Mouse (Mus musculus) T-helper 2 cell (primary cell): ENCODE measurements around the gene Adgrg5.

Experiments used
- in situ Hi-C: fragments of 300-600 bp; cut with MboI, MseI; formaldehyde crosslinking; loops from one replicate; pipeline ENCODE4 v1.15.1; 2025; ENCODE audit warnings: high pct_unique_total_duplicates

Gene Adgrg5

DNA sequence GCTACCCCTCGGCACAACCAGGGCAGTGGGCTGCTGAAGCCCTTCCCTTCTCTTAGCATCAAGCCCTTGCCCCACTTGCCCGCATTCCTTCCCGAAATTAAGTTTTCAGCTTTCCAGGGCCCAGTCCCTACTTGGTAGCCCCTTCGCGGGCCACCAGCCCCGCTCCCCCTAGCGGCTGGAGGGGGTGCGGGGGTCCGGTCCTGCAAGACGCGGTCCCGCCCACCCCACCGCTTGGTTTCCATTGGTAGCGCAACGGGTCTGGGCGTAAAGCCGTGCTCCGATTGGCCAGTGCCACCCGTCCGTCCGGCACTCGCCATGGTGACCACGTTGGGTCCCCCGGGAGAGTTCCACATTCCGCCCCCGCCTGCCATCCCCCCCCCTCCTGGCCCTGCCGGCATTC lies 6.1 kb upstream of the Adgrg5 start:
- in situ Hi-C loops: no loop called here

DNA sequence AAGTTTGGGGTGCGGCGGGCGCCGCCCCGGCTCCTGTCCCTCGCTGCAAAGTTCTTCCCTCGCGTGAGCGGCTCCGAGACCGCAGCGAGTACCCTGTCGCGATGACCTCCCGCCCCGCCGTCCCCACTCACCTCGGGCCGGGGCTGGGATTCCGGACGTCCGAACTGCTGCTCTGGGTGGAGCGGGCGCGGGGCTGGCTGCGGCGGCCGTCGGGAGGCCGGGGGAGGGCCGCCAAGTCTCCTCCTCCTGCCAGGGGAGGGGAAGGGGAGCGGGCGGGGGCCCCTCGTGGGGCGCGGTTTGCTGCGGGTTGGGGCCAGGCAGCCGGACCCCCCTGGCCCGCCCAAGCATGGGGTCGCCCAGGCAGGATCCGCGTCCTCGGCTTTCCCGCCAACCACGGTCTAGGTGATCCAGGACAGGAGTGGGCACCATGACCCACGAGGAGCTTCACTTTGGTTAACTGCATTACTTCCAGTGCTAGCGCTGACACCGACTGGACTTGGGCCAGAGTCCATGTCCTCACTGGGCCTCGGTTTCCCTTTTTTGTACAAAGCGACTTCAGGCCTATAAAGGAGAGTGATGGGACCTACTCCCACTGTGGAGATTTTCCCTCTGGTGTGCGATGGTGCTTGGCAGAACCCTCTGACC lies 5.5 kb upstream of the Adgrg5 start, which contains the start of gene Ccdc102a:
Ccdc102a (minus strand) TSS at position 248 of the 645 bp plus-strand sequence.
- in situ Hi-C loops: no loop called here

DNA sequence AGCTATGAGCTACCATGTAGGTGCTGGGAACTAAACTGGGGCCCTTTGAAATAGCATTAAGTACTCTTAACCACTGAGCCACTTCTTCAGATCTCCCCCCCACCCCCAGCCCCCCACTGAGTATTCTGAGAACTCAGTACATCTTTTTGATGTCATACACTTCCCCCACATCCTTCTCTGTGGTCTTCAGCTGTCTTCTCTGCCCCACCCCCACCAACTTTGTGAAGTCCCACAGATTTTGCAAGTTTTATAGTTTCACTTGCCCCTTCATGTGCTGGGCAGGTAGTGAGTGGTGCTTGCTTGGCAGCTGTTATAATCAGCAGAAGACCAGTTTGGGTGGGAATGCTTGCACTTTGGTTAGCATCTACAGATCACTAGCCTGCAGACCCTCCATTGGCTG lies 4.2 kb upstream of the Adgrg5 start:
- in situ Hi-C loops: no loop called here

DNA sequence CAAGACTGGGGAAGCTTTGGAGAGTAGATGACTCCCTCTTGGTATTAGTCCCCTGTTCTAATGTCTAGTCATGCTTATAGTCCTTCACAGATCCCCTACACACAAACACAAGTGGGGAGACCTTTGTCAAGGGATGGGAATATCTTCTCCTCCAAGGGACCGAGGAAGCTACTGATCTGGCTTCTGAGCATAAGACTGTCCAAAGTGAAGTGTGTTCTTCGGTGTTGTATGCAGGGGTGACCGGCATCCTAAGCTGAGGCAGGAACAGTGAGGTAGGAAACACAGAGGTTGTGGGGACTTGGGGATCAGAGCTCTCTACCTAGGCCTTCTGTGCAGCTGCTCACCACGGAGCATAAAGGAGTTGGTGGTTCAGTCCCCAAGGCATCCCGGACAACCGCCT lies 1.3 kb upstream of the Adgrg5 start:
- in situ Hi-C loops: no loop called here

DNA sequence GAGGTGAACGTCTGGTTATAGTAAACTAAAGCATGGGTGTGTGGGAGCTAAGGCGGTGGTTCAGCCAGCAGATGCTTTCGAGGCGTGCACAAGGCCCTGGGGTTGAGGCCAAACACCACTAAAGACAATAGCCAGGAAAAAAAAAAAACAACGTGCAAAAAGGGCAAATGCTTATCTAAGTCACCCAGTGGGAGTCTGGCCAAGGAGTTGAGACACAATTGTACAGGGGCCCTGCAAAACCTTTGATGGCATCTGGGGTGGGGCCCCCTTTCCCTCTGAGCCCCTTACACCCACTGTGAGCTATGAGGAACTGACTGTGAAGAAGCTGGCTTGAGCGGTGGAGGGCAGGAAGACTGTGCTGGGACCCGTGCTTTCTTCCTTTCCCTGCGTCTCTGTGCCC lies 892 bp upstream of the Adgrg5 start:
- in situ Hi-C loops: no loop called here

DNA sequence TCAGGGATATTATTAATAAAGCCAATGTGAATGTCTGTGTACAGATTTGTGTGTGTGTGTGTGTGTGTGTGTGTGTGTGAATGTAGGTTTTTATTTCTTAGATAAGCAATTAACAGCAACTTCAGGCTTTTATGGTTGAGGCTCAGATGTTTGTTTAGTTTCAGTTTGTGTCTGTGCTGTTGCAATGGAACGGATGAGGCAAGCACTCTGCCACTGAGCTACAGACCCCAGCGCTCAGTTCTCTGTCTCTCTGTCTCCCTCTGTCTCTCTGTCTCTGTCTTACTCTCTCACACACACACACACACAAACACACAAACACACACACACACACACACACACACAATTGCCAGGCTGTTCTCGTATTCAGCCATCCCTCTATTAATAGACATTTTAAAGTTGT lies 4.7 kb downstream of the Adgrg5 start:
- in situ Hi-C loops: no loop called here

DNA sequence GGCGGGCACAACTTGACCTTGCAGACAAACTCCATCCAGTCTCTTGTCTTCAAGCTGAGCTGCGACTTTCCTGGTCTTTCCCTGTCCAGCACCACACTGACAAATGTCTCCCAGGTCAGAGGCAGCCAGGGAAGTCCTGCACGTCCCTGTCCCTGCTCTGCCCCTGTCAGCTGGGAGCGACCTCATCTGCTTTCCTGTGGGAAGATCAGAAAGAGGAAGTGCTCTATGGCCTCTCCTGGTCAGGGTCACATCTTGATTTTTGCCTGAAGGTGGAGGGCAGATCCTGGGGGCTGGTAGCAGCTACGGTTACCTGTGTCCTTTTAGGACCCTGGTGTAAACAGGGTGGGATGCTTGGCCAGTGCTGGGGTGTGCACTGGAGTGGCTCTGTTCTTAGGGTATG lies 10.4 kb downstream of the Adgrg5 start:
- in situ Hi-C loops: loop anchor here (10.0 kb wide), 1 partner anchor 379 kb away; no protein-coding TSS in a partner anchor

DNA sequence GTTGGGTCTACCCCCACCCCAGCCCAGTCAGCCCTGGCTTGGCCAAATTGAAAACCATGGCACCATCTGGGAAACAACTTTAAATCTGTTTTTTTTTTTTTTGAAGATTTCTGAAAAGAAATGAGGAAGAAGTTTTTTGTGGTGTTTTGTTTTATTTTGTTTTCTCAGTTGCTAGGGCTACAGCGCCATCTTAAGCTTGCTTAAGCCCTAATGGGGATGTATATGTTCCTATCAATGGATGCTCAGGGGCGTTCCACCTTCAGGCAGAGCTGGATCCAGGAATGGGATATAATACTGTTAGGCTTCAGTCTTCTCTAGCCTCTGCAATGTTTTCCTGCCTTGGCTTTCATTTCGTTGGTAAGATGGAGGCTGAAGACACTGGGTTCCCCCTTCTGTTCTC lies 11.7 kb downstream of the Adgrg5 start:
- in situ Hi-C loops: loop anchor here (10.0 kb wide), 1 partner anchor 380 kb away; no protein-coding TSS in a partner anchor

DNA sequence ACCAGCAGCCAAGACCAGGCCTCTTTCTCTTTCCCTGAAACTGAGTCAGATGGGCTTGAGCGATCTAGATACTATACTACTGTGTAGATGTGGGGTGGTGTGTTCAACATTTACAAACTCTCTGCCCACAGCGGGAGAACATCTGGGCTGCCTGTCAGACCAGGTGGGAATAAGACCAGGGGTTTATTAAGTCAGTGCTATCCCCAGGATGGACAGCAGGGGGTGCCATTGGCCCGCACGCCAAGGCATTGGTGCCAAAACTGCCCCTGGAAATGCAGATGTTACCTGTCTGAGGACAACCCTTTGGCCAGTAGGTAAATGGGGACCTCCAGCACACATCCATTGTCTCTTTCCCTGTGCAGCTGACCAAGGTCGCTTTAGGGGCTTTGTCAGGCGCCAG lies 19.1 kb downstream of the Adgrg5 start:
- in situ Hi-C loops: loop anchor here (5.0 kb wide), 1 partner anchor 55 kb away; no protein-coding TSS in a partner anchor

DNA sequence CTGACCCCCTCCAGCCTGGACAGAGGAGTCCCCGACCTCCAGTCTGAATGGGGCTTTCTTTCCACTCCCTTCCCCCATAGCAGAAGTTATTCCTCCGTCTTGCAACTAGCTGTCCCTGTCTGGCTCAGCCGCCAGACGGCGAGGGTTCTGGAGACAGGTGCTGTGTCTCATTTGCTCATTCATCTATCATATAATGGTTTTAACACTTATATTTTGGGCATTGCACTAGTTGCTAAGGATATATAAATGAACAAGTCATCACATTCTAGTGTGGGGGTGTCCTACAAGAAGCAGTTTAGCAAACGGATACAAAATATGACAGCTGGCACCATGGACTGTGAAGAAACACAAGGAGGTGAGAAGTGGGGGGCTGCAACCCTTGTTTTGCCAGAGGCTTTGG lies 21.7 kb downstream of the Adgrg5 start:
- in situ Hi-C loops: loop anchor here (5.0 kb wide), 1 partner anchor 257 kb away; the partner anchor contains the start of gene Kifc3

DNA sequence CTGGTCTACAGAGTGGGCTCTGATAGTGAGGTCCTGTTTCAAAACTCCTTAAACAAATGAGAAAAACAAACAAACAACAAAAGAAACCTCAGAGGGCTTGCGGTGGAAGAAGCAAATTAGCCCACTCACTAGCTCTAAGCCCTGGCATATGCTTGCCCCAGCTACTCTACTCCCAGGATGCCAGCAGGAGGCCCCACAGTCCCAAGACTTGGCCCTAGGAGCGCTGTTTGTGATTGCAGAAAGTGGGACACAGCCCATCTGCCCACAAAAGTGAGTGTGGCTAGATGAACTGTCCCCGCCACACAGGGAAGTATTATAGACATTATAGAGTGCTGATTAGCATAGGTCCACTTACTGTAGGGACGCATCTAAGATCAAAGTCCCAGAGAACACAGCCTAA lies 24.9 kb downstream of the Adgrg5 start:
- in situ Hi-C loops: loop anchor here (5.0 kb wide), 1 partner anchor 254 kb away; the partner anchor contains the start of gene Kifc3

DNA sequence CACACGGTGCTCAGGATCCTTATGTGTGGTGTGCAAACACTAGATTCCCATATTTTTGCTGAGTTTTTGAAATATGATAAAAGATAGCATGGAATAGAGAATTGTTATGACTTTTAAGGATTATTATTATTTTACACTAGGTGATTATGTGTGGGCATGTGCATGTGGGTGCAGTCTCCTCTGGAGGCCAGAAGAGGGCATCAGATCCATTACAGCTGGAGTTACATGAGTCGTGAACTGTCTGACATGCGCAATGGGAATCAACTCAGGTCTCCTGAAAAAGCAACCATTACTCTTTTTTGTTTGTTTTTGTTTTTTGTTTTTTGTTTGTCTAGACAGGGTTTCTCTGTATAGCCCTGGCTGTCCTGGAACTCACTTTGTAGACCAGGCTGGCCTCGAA lies 25.5 kb downstream of the Adgrg5 start:
- in situ Hi-C loops: loop anchor here (5.0 kb wide), 1 partner anchor 253 kb away; the partner anchor contains the start of gene Kifc3

DNA sequence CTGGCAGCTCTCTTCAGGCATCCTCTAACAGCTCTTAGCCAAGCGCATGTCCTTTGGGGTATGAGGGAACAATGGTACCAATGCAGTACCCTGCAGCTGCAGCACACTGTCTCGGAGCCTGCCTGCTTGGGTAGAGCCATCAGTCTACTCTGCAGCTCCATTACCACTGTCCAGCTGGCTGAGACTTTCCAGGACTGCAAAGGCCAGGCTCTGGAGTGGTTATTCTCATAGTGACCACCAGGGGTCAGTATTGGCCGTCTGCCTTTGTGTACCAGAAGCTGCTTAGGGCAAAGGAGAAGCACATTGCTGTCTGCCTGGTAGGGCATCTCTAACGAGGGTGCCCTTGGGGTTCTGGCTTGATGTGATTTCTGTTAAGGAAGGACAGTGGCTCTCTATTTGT lies 26.6 kb downstream of the Adgrg5 start:
- in situ Hi-C loops: no loop called here

DNA sequence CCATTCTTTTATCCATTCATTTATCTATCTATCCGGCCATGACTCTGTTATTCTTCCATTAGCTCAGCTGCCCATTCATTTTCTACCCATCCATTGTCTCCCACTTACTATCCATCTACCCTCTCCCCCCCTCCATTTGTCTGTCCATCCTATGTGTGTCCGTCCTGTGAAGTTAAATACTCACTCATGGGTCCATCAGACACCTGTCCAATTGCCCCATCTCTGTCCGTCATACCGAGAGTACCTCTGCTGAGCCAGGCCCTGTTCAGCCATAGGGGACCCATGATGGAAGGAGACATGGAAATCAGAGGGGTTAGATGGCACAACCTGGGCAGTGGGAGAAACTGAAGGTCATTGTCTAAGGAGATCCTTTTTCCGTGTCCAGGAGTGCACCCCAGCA lies 27.0 kb downstream of the Adgrg5 start:
- in situ Hi-C loops: no loop called here

DNA sequence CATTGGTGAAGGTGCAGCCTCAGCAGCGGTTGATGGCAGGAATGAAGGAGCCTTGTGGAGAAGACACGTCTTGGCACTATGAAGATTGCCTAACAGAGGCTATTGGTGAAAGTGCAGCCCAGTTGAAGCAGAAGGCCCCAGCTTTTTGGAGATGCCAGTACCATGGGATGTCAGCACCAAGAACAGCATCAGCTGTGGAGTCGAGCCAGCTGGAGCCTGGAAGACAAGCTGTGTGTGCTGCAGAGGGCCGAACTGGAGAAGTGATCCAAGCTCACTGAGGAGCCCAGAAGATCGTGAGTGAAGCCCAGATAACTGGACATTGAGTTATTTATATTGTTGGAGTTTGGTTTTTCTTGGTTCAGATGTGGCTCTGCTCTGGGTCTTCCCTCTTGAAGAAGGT lies 28.6 kb downstream of the Adgrg5 start:
- in situ Hi-C loops: no loop called here

DNA sequence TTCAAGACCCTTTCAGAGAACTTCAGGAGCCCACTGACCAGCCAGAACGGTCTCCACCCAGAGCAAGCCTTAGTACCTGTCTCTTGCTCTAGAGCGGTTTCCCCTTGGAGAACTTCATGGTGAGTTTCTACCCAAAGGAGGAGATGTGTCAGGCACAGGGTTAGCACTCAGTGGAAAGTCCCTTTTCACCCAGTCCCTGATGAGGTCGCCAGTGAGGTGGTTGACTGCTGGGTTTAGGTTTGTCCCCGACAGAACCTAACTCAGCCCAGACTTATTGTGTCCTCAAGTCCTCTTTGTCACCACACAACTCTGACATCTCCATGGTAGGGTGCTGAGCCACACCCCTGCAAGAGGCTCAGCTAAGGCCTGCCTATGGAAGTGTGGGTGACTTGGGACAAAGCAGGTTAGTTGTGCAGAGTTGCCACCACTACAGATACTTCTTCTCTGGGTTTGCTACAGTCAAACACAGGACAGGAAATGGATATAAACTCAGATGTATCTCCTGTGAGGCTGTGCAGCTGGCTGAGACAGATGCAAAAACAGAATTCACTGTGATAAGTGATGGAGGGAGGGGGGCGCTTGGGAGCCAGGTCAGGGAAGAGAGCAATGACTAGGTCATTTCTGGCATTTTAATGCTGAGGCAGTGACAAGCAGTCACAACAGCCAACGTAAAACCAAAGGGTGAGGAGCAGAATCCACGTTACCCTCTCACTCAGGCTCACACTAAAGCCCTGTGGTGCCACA lies 30.3 kb downstream of the Adgrg5 start:
- in situ Hi-C loops: no loop called here

DNA sequence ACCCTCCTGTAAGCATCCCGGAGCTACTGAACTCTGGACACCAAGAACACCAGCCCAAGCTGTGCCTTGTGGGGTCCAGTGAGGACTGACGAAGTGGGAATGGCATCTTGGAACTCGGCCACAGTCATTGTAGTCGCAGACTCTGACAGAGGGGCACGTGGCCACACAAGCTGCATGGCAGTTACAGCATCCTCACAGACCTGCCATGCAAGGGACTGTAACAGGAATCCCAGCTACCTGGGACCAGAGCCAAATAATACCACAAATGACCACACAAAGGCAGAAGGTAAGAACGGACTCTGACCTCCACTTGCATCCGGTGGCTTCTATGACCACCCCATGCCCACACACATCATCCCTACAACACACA lies 30.9 kb downstream of the Adgrg5 start:
- in situ Hi-C loops: no loop called here

DNA sequence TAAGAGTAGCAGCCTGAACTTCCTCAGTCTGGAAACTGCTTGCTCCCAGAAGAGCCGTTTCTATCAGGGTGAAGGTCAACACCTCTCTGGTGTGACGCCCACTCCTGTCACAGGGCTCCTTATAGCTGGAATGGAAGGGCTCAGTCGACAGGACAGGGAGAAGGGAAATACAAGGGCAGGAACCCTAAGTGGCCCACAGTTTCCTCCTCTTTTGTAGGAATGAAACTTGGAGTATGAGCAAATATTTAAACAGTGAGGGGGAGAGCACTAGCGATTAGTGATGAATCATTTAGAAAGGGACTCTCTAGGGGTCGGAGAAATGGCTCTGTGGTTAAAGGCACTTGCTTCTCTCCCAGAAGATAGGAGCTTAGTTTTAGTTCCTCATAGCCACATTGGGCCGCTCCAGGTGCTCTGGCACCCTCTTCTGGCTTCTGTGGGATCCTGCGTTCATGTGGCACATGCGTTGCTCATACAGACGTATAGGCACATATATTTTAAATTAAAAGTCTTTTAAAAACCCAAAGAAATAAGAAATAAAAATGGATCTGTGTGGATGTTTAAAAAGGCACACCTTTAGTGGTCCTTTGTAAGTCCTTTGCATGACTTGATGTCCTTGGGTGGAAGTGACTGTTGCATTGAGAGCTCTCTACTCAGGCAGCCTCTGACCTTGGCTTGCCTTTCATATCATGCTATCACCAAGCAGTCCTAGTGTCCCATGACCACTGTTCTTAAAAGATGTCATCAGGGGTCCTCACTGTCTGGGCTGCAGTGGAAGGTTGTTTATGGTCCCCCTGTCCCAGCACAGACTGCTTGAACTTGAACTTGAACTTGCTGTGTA lies 31.6 kb downstream of the Adgrg5 start:
- in situ Hi-C loops: no loop called here

DNA sequence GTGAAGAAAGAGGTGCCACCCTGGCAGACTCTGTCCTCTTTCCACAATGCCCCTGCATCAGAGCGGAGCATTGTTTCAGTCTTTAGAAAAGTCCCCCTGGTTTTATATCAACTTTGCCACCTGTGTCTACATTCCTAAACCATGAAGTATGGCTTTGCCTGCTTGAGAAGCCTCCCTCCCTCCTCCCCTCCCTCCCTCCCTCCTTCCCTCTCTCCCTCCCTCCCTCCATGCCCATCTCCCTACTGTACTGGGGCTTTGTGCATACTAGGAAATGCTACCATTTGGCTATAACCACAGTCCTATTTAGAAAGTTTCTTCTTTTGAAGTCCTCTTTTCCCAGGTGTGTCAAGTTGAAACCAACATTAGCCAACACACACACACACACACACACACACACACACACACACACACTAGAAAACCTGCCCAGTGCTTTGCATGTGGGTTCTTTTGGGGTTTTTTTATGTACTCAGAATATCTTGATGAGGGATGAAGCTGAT lies 32.6 kb downstream of the Adgrg5 start:
- in situ Hi-C loops: no loop called here

DNA sequence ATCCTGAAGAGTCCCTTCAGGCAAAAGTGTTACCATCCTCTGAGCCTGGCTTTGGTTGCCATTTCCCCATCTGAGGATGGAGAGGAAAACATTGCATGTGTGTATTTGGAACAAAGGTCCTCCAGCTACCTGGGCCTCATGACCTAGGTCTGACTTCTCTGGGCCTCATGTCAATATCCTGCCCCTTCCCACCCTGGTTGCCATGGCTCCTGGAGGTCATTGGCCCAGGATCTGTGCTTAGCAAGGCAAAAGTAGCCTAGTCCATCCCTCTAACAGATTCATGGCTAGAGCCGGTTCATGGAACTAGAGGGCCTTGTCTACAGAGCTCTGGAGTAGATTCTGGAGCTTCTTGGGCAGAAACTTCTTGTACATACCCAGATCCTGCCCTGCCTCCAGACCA lies 38.7 kb downstream of the Adgrg5 start:
- in situ Hi-C loops: no loop called here

DNA sequence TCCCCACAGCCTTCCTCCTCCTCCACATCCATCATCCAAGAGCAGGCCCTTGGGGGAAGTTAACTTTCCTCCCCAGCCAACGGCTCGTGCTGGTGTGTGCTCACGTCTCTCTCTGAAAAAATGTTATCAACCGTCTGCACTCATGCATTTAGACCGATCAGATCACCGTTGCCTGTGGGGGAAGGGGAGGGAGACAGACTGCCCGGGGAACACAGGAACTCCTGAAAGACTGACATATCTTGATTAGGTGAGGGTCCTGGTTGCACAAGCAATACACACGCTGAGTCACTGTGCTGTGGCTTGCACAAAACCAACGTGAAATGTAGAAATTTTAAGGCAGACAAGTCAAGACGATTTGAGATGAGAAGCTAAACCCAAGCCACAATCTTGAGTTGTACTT lies 41.3 kb downstream of the Adgrg5 start:
- in situ Hi-C loops: no loop called here

DNA sequence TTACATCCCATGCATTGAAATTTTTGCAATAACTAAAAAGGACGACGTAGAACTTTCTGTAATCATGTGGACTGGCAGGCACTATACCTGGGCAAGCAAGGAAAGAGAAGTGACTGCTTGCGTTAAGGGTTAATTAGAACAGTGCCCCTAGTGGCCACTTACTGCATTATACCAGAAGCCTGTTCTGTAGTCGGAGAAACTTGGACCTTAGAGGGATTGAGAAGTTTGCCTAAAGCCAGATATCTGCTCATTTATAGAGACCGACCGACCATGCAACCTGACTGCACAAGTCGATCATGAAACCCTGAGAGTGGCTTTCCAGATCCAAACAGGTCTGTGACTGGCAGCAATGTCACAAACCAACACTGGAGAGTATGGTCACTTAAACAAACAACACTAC lies 43.1 kb downstream of the Adgrg5 start:
- in situ Hi-C loops: no loop called here
